ENCODE assay signal across 10 mouse cellular contexts in the genomic region with DNA sequence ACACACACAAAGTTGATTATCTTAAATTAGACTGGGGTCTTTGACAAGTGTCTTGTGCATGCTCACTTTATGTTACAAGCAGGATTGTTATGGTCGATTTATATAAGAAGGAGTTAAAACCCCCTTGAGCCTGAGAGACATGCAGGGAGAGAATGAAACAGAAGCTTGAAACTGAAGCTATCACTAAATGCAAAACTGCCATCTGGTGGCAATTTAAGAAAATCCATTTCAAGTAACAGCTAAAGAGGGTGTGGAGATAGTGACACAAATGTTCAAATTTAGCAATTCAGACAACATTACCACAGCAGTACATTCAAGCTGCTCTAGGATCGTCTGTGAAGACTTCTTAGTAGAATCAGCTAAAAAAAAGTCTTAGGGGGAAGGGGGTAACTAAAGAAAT.
DNase-seq lines count a peak whose midpoint lies in the region; ATAC-seq and TF ChIP-seq lines count a peak whose summit lies in the region.
"Had no signal": no experiment of that assay in that cellular context is flagged by ENCODE, and none has a peak within 500 bp of the region (broad histone marks: within the 10 kb centered on the region; RNA-seq: fewer than 3 reads in every experiment).

No protein-coding gene starts in this region.

- no peaks in the 10 kb centered on the region for H3K4me1 ChIP-seq in hindbrain, postnatal 0 days (ENCODE audit: insufficient read depth, low read length)

- intact Hi-C loops in heart, postnatal 25 days (cut with DNase I), result no loop called here

- DNase-seq in cerebellum, adult 9-10 months, result peak; percentile 60
- DNase-seq in cerebellum, adult 11-12 months, result no peak
- DNase-seq in left cerebral cortex, adult 11 months (ENCODE audit: low spot score), result peak; percentile 30
- DNase-seq in left cerebral cortex, adult 8-10 months (ENCODE audit: low spot score in 2 of 2), result no peak
- peak; percentile 10 for DNase-seq in CD4-positive helper T cell, adult 2 months (ENCODE audit: low read depth, low spot score)
- peak; percentile 84 for DNase-seq in hindbrain, postnatal 0 days (ENCODE audit: low spot score)
- no peak for DNase-seq in adrenal gland, postnatal 36 days
- no peak for DNase-seq in heart, postnatal 25 days (ENCODE audit: low spot score)
- DNase-seq: adrenal gland, adult 8-10 months; thymus, adult 18-20 months had no signal

- ATAC-seq in hindbrain, postnatal 0 days, result peak; percentile 40

- 32% methylated on average over 2 of the region's 2 CpGs for WGBS in hindbrain, postnatal 0 days

- no peak overlapping the region for H3K9ac ChIP-seq in hindbrain, postnatal 0 days (replicated peaks; ENCODE audit: low read length)

- no peak overlapping the region for H3K4me2 ChIP-seq in hindbrain, postnatal 0 days (ENCODE audit: low read depth, low read length)

- no peaks in the 10 kb centered on the region for H3K9me3 ChIP-seq in hindbrain, postnatal 0 days (ENCODE audit: low read length)

- 0 out of 2 replicates have a peak, but pooled peaks cover 2% of the 10 kb centered on the region for H3K36me3 ChIP-seq in hindbrain, postnatal 0 days (ENCODE audit: insufficient read depth, low read length)

- no peak overlapping the region for H3K4me3 ChIP-seq in hindbrain, postnatal 0 days (ENCODE audit: low read length)

- no peaks in the 10 kb centered on the region for H3K27me3 ChIP-seq in hindbrain, postnatal 0 days (ENCODE audit: insufficient read depth, low read length)

- peak; percentile 73 for TF ChIP-seq CTCF in hindbrain, postnatal 0 days (IDR thresholded peaks at IDR 0.05; ENCODE audit: low read depth)

- no peak overlapping the region for H3K27ac ChIP-seq in hindbrain, postnatal 0 days

Comparison
In these comparisons a context has a peak if more than half of its experiments do, and no peak if none do; other contexts are left out.
1. DNase-seq: peak in cerebellum, adult 9-10 months (single experiment), left cerebral cortex, adult 11 months (single experiment), CD4-positive helper T cell, adult 2 months (single experiment) and hindbrain, postnatal 0 days (single experiment); none in cerebellum, adult 11-12 months (single experiment), left cerebral cortex, adult 8-10 months (0 of 2), adrenal gland, postnatal 36 days (0 of 2) and heart, postnatal 25 days (single experiment).